Mouse (Mus musculus) T-helper 2 cell (primary cell): Measurements from ENCODE around the gene Tulp2.

ENCODE experiments used
- in situ Hi-C: fragments of 300-600 bp; cut with MboI, MseI; formaldehyde crosslinking; loops from one replicate; pipeline ENCODE4 v1.15.1; 2025; ENCODE audit warnings: high pct_unique_total_duplicates

Tulp2 gene

GRCm38 (mm10) chr7:45553519-45553918 lies 71.8 kb downstream of the Tulp2 start:
- in situ Hi-C loops: loop anchor here (5.0 kb wide), 1 partner anchor 39 kb away; no protein-coding TSS in a partner anchor

- in situ Hi-C loops: loop anchor here (5.0 kb wide), 1 partner anchor 38 kb away; no protein-coding TSS in a partner anchor
Measured at GRCm38 (mm10) chr7:45553990-45554389, 72.3 kb downstream of the Tulp2 start.

GRCm38 (mm10) chr7:45554744-45555143 lies 73.1 kb downstream of the Tulp2 start, which contains the start of gene Hsd17b14:
Gene Hsd17b14, plus strand, starts transcription at chr7:45554893.
- in situ Hi-C loops: loop anchor here (5.0 kb wide), 1 partner anchor 38 kb away; no protein-coding TSS in a partner anchor

DNA sequence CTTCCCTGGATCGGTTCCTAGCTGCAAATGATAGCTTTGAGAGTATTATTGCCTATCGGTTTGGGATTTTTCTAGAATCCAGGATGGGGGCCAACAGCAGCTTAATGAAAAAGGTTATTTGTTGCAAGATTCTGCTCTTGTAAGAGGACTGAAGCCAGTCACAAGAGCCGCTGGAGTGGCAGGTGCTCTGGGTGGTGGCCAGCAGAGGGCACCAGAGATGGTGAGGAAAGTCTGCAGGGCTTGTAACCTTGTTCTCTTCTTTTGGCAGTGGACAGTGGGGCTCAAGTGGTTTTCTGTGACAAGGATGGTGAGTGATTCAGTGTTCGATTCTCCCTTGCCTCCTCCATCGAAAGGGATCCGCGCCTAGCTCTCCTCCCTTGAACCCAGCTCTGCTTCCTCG lies 74.1 kb downstream of the Tulp2 start:
- in situ Hi-C loops: no loop called here

DNA sequence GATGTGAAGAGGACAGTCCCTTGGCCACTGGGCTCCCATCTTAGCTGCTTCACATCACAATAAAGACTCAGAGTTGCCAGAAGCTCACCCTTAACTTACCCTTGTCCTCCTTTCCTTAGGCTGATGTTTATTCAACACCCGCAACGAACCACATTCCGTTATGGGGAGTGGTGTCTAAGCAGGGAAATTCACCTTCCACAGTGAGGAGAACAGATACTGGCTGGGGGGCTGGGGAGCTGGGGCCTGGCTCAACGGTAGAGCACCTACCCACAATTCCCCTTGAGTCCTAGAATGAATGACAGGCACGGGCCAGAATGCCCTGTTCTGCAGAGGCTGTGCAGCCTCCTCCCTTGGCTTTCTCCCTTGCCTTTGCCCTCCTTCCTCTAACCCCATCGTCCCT lies 77.2 kb downstream of the Tulp2 start:
- in situ Hi-C loops: no loop called here

- in situ Hi-C loops: loop anchor here (5.0 kb wide), 1 partner anchor 83 kb away; no protein-coding TSS in a partner anchor
Measured at GRCm38 (mm10) chr7:45560241-45560640, 78.6 kb downstream of the Tulp2 start.

DNA sequence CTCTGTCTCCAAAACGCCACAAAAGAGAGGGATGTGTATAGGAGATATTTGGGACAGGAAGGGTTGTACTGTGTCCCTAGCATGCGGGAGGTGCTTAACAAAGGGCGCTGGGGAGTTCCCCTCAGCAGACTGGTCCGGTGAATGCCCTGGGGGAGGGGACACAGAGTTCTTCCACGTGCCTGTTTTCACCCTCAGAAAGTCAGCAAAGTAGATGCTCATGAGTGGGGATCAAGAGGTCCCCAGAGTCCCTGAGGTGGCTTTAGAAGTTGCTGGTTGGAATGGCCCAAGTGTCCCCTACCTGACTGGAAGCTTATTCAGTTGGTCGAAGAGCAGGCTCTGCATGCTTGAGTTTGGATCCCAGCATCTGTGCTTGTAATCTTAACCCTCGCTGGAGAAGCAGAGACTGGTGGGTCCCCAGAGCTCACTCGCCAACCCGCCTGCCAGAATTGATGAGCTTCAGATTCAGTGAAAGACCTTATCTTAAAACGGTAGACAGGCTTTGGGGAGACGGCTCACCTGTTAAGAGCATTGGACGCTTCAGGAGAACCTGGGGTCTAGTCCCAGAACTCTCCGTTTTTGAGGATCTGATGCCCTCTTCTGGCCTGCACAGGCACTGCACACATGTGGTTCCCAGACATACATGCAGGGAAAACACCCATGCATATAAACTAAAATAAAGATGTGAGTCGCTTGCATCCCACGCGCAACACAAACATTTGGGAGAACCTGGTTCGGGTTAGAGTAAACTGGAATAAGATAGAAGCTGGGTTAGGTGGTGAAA lies 79.4 kb downstream of the Tulp2 start:
- in situ Hi-C loops: loop anchor here (5.0 kb wide), 1 partner anchor 84 kb away; no protein-coding TSS in a partner anchor

GRCm38 (mm10) chr7:45561624-45562520 lies 80.2 kb downstream of the Tulp2 start:
- in situ Hi-C loops: loop anchor here (5.0 kb wide), 1 partner anchor 85 kb away; no protein-coding TSS in a partner anchor

DNA sequence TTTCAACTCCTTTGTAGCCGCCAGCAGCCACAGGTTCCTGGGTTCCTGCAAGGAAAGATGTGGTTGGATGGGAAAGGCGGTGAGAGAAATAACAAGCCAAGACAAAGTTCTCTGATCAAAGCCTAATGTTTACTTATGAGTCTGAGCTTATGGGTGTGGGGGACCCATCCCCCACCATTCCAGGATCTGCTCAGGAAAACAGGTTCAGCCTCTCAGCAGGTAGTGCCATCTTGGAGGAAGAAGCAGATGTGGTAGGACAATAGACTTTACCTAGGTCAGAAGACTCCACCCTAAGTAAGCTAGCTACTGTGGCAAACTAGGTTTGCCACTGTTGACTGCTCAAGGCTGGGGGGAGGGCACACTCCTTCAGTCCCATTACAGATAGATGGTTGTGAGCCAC lies 83.1 kb downstream of the Tulp2 start:
- in situ Hi-C loops: loop anchor here (5.0 kb wide), 1 partner anchor 88 kb away; no protein-coding TSS in a partner anchor

GRCm38 (mm10) chr7:45565446-45565845 lies 83.8 kb downstream of the Tulp2 start:
- in situ Hi-C loops: no loop called here

DNA sequence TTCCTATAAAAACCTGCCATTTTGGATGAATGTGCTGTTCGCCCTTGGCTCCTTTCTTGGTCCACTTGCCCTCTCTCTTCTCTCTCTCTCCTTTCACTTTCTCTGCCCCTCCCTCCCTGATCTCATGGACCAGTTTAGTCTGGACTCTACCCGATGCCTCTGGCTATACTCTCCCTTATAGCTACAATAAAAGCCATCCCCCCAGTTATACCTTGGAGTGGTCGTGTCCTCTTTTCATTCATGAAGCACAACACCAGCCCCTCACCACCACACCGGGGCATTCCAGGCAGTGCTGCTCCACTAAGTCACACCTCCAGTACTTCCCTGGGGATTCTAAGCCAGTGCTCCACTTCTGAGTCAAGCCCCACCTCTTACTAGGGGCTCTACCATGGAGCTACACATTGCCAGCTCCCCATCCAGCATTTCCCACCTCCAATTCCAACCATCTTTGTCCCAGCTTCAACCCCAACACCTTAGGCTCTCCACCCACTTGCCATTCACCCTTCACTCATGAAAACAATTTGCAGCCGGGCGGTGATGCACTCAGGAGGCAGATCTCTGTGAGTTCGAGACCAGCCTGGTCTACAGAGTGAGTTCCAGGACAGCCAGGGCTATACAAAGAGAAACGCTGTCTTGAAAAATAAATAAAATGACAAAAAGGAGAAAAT lies 85.6 kb downstream of the Tulp2 start:
- in situ Hi-C loops: no loop called here

DNA sequence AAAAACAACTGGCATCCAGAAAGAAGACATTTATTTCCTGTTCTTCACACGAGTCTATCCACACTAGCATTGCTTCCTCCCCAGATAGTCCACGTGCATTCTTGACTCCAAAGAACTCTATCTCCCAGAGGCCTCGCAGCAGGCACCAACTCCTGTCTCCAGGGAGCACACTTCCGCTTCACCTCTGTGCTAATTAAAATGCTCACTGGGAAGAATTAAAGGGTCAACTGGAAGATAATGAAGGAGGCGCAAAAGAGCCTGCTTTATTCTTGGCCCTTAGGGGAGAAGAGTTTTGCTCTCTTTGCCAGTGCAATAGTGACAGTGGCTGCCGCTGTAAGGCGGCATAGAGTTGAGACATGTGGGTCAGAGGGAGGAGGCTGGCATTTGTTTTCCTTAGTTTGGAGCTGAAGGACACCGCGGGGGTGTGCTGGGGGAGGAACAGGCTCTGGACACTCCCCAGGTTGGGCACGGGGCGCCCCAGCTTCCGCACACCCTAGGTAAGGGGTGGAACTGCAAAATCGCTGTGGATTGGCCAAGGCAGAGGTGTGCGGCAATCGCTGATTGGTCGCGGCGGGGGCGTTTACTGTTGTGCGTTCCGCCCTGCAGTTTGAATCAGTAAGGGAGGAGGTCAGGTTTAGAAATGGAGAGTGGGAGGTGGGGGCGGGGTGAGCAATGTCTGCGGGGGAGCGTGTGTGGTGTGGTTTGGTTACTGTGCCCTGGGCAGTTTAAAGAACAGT lies 86.3 kb downstream of the Tulp2 start:
- in situ Hi-C loops: no loop called here

DNA sequence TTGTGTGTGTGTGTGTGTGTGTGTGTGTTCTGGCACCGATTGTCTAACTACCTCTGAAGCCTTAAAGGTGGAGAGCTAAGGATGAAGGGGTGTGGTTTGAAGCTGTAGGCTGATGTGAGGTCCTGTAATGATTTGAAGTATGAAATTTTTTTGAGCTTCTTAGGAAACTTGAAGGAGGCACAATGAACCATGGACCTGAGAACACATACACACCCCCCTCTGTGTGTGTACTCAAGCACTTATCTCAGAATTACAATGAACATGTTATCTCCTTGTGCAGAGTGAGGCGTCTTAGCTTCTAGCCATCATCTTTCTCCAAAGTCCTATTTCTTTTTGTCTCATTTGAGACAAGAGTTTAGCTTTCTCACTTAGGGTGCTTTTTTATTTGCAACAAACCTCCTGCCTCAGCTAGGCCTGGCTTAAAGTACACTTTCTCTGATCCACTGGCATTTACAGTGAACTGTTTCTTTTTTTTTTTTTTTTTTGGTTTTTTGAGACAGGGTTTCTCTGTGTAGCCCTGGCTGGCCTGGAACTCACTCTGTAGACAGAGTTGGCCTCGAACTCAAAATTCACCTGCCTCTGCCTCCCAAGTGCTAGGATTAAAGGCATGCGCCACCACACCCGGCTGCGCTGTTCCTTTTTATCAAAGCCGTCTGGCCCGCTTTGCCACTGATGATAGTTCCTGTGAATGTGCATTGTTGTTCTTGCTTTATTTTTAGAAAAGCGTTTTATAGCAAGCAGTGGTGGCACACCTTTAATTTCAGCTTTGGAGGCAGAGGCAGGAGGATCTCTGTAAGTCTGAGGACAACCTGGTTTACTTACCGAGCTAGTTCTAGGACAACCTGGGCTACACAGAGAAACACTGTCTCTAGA lies 87.2 kb downstream of the Tulp2 start:
- in situ Hi-C loops: no loop called here

DNA sequence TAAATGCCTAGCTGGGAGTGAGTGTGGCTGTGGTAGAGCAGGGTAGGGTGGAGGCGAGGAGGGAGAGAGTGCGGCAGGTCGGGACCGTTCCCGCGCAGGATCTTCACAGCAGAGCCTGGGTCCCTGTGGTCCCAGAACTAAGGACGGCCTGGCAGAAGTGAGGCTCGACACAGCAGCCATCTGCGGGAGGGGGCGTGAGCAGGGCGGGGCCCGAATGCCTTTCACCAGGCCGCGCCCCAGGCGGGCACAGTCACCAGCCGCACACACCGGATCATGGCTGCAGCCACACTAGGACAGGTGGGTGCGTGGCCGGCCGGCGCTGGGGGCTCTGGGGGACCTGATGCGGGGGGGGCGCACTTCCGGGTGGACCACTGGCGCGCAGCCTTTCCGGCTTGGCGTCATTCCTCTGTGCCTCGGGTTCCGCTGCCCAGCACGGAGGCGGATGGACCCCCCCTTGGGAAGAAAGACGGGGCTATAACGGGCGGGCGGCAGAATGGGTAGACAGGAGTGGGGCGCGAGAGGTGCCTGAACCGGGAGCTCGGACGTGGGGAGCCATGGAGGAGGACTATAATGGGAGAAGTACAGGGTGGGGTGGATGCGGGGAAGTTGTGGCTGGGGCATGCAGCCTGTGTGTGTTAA lies 88.5 kb downstream of the Tulp2 start, which contains the start of gene Bcat2:
Gene Bcat2 (plus strand): TSS at position 51 of the 639 bp plus-strand sequence.
- in situ Hi-C loops: no loop called here

- in situ Hi-C loops: no loop called here
Measured at GRCm38 (mm10) chr7:45571966-45572365, 90.3 kb downstream of the Tulp2 start.
